Mouse (Mus musculus) forebrain, embryonic 11.5 days (tissue): ENCODE results near the gene Uvssa. TPM values are rescaled to one million over a fixed set of nuclear protein-coding genes. Genes with fewer than 3 reads are reported as not detected.
A peak's percentile ranks its signal among the peaks of the same experiment; 100 is the strongest.

Experiments
- ATAC-seq: fragments of 200-750 bp; cut with Nextera tagmentation; replicated peaks from 2 replicates; pipeline ENCODE4 v1.8.0; 2017; ENCODE audit warnings: moderate TSS enrichment; ENCODE audit not compliant: low FRiP score
- DNase-seq: peaks from one replicate; pipeline ENCODE4 v3.0.0-alpha.2; 2017; ENCODE audit warnings: low spot score
- H3K27ac ChIP-seq: fragments of 300-500 bp; sonication (generic); 2 replicates; pipeline ENCODE4 v1.5.1; 2014; ENCODE audit warnings: low read depth, low read length
- H3K27me3 ChIP-seq: fragments of 300-500 bp; sonication (generic); 2 replicates; pipeline ENCODE4 v1.6.1; 2014; ENCODE audit warnings: mild to moderate bottlenecking, low read length, mixed read lengths; ENCODE audit not compliant: control insufficient read depth, insufficient read depth
- H3K36me3 ChIP-seq: fragments of 300-500 bp; sonication (generic); 2 replicates; pipeline ENCODE4 v1.6.1; 2014; ENCODE audit warnings: mild to moderate bottlenecking, low read length, moderate library complexity, mixed read lengths; ENCODE audit not compliant: control insufficient read depth, insufficient read depth
- H3K4me1 ChIP-seq: fragments of 300-500 bp; sonication (generic); replicated peaks from 2 replicates; pipeline ENCODE4 v1.6.1; 2014; ENCODE audit warnings: low read length, mixed read lengths; ENCODE audit not compliant: control insufficient read depth, insufficient read depth
- H3K4me2 ChIP-seq: fragments of 300-500 bp; sonication (generic); 2 replicates; pipeline ENCODE4 v1.6.1; 2014; ENCODE audit warnings: low read depth, mild to moderate bottlenecking, low read length, moderate library complexity, mixed read lengths; ENCODE audit not compliant: severe bottlenecking
- H3K4me3 ChIP-seq: fragments of 300-500 bp; sonication (generic); 2 replicates; pipeline ENCODE4 v1.5.1; 2014; ENCODE audit warnings: low read depth, low read length
- H3K9ac ChIP-seq: fragments of 300-500 bp; sonication (generic); 2 replicates; pipeline ENCODE4 v1.6.1; 2014; ENCODE audit warnings: low read length
- H3K9me3 ChIP-seq: fragments of 300-500 bp; sonication (generic); 2 replicates; pipeline ENCODE4 v1.6.1; 2016; ENCODE audit warnings: low read length, mixed read lengths; ENCODE audit not compliant: control insufficient read depth
- WGBS: fragments of 180-500 bp; shearing (Covaris S2); extraction: QIAGEN DNeasy Blood & Tissue Kit; methylation state at CpG from one replicate; pipeline ENCODE4 v1.1.7; 2014; 5-methylcytosine and 5-hydroxymethylcytosine counted together
- polyA plus RNA-seq: library from polyadenylated mRNA; unstranded; fragments of >200 nt; fragmentation: Nextera tagmentation; extraction: Ambion mirVana; gene quantifications from 2 replicates; pipeline ENCODE4 v1.2.1, GENCODE M21; 2014

Gene Uvssa
- polyA plus RNA-seq, 1 experiment from 2014 or later: 8.8 TPM

- 1% methylated on average over 77 of the region's 77 CpGs for WGBS
- Histone ChIP-seq H3K27me3 (peaks cover 87% of the 10 kb centered on the region), H3K27ac (no peak overlapping the region), H3K4me1 (peaks cover 22% of the 10 kb centered on the region; the same call in 1 of the 2 replicates), H3K4me2 (peak overlapping the region; percentile 34; the same call in 1 of the 2 replicates), H3K9me3 (no peaks in the 10 kb centered on the region), H3K36me3 (no peaks in the 10 kb centered on the region), H3K4me3 (peak overlapping the region; percentile 16; the same call in 1 of the 2 replicates), H3K9ac (no peak overlapping the region)
- ATAC-seq: no peak
- peak; percentile 61 for DNase-seq
Measured at GRCm38 (mm10) chr5:33431173-33432005, 53.0 kb downstream of the Uvssa start.

GRCm38 (mm10) chr5:33432057-33432935 is 53.9 kb downstream of the Uvssa start:
- peak; percentile 60 for DNase-seq
- Histone ChIP-seq H3K9ac (no peak overlapping the region), H3K4me3 (no peak overlapping the region)

GRCm38 (mm10) chr5:33433201-33434138 is 55.1 kb downstream of the Uvssa start, which contains the start of gene Nkx1-1:
Gene Nkx1-1 (minus strand): TSS chr5:33433976.
- ATAC-seq: no peak
- Histone ChIP-seq H3K9me3 (no peaks in the 10 kb centered on the region), H3K4me1 (peaks cover 22% of the 10 kb centered on the region; the same call in 1 of the 2 replicates), H3K36me3 (no peaks in the 10 kb centered on the region), H3K4me2 (0 out of 2 replicates have a peak within 1 kb of the TSS, but pooled peaks have one; percentile 31), H3K27ac (no peak within 1 kb of the TSS), H3K27me3 (peaks cover 100% of the 10 kb centered on the region), H3K4me3 (peak within 1 kb of the TSS; percentile 10), H3K9ac (no peak within 1 kb of the TSS)
- WGBS: under 1% methylated on average over 81 of the region's 90 CpGs
- DNase-seq: peak; percentile 62

More at GRCm38 (mm10) chr5:33432057-33432935, 53.9 kb downstream of the Uvssa start:
- no peak overlapping the region for H3K27ac ChIP-seq
- peaks cover 22% of the 10 kb centered on the region; the same call in 1 of the 2 replicates for H3K4me1 ChIP-seq
- H3K4me2 ChIP-seq: no peak overlapping the region
- H3K9me3 ChIP-seq: no peaks in the 10 kb centered on the region
- WGBS: under 1% methylated on average over 39 of the region's 39 CpGs
- peaks cover 92% of the 10 kb centered on the region for H3K27me3 ChIP-seq
- ATAC-seq: no peak
- H3K36me3 ChIP-seq: no peaks in the 10 kb centered on the region

GRCm38 (mm10) chr5:33434141-33434780 is 55.9 kb downstream of the Uvssa start:
- ATAC-seq (no peak), DNase-seq (peak; percentile 57)
- Histone ChIP-seq H3K9me3 (no peaks in the 10 kb centered on the region), H3K9ac (no peak overlapping the region), H3K4me3 (peak overlapping the region; percentile 10), H3K4me1 (peaks cover 22% of the 10 kb centered on the region; the same call in 1 of the 2 replicates), H3K27ac (no peak overlapping the region), H3K36me3 (no peaks in the 10 kb centered on the region), H3K27me3 (peaks cover 99% of the 10 kb centered on the region), H3K4me2 (0 out of 2 replicates have a peak overlapping the region, but pooled peaks have one; percentile 31)
- 1% methylated on average over 54 of the region's 60 CpGs for WGBS

GRCm38 (mm10) chr5:33435151-33435550 is 56.8 kb downstream of the Uvssa start:
- H3K4me2 ChIP-seq: no peak overlapping the region
- H3K4me1 ChIP-seq: peaks cover 22% of the 10 kb centered on the region; the same call in 1 of the 2 replicates

GRCm38 (mm10) chr5:33435941-33436340 is 57.6 kb downstream of the Uvssa start:
- H3K4me2 ChIP-seq: no peak overlapping the region
- no peak for ATAC-seq
- peaks cover 86% of the 10 kb centered on the region for H3K27me3 ChIP-seq
- no peak overlapping the region for H3K9ac ChIP-seq
- H3K9me3 ChIP-seq: no peaks in the 10 kb centered on the region
- DNase-seq: peak; percentile 50
- H3K36me3 ChIP-seq: no peaks in the 10 kb centered on the region
- WGBS: 0% methylated on average over 4 of the region's 4 CpGs
- no peak overlapping the region for H3K27ac ChIP-seq
- H3K4me1 ChIP-seq: peaks cover 17% of the 10 kb centered on the region; the same call in 1 of the 2 replicates
- no peak overlapping the region for H3K4me3 ChIP-seq

More at GRCm38 (mm10) chr5:33435151-33435550, 56.8 kb downstream of the Uvssa start:
- Histone ChIP-seq H3K9ac (no peak overlapping the region), H3K4me3 (no peak overlapping the region), H3K9me3 (no peaks in the 10 kb centered on the region), H3K27me3 (peaks cover 92% of the 10 kb centered on the region), H3K36me3 (no peaks in the 10 kb centered on the region), H3K27ac (no peak overlapping the region)
- DNase-seq (peak; percentile 50), ATAC-seq (no peak)
- WGBS: 2% methylated on average over 26 of the region's 26 CpGs

- Histone ChIP-seq H3K9me3 (no peaks in the 10 kb centered on the region), H3K4me2 (no peak overlapping the region), H3K4me1 (peaks cover 17% of the 10 kb centered on the region; the same call in 1 of the 2 replicates), H3K9ac (no peak overlapping the region), H3K4me3 (no peak overlapping the region), H3K27me3 (peaks cover 75% of the 10 kb centered on the region), H3K27ac (no peak overlapping the region), H3K36me3 (no peaks in the 10 kb centered on the region)
- DNase-seq (peak; percentile 93), ATAC-seq (peak; percentile 33; the same call in 1 of the 2 replicates)
- WGBS: 2% methylated on average over 23 of the region's 23 CpGs
Measured at GRCm38 (mm10) chr5:33438214-33438613, 59.9 kb downstream of the Uvssa start.
